In genomic region chr14:48896235-48896634, GRCm38 (mm10) we compare ENCODE assay signal across 17 mouse cellular contexts.
DNase-seq lines count a peak whose midpoint lies in the region; ATAC-seq and TF ChIP-seq lines count a peak whose summit lies in the region.
"Had no signal": no experiment of that assay in that cellular context is flagged by ENCODE, and none has a peak within 500 bp of the region (broad histone marks: within the 10 kb centered on the region; RNA-seq: fewer than 3 reads in every experiment).

No protein-coding gene starts in this region.

- no peak for TF ChIP-seq POLR2A in bone marrow macrophage, adult 2 months (IDR thresholded peaks at IDR 0.05; ENCODE audit: borderline replicate concordance, low read depth, low read length)

- H3K4me2 ChIP-seq in midbrain, embryonic 16.5 days (ENCODE audit: low read length), result no peak overlapping the region
- H3K4me2 ChIP-seq: heart, embryonic 13.5 days; liver, embryonic 11.5 days; lung, embryonic 15.5 days; midbrain, embryonic 13.5 days; neural tube, embryonic 12.5 days had no signal

- no peak for TF ChIP-seq CTCF in bone marrow macrophage, adult 2 months (IDR thresholded peaks at IDR 0.05; ENCODE audit: low read depth, low read length)

- intact Hi-C loops in heart, postnatal 36 days (cut with DNase I), result no loop called here

- H3K9me3 ChIP-seq in midbrain, embryonic 16.5 days (replicated peaks; ENCODE audit: control insufficient read depth, low read length, poor library complexity, severe bottlenecking), result peaks cover 3% of the 10 kb centered on the region; the same call in 1 of the 2 replicates
- H3K9me3 ChIP-seq: heart, embryonic 13.5 days; lung, embryonic 15.5 days; neural tube, embryonic 12.5 days had no signal

- H3K4me1 ChIP-seq in bone marrow macrophage, adult 2 months (ENCODE audit: control insufficient read depth, insufficient read depth, low read length), result peaks cover 32% of the 10 kb centered on the region
- H3K4me1 ChIP-seq in midbrain, embryonic 16.5 days (ENCODE audit: control insufficient read depth, insufficient read depth, low read length), result no peaks in the 10 kb centered on the region; the same call in 1 of the 2 replicates
- H3K4me1 ChIP-seq: heart, embryonic 13.5 days; hindbrain, embryonic 10.5 days; lung, embryonic 15.5 days; neural tube, embryonic 12.5 days had no signal

- H3K36me3 ChIP-seq in midbrain, embryonic 16.5 days (ENCODE audit: control insufficient read depth, insufficient read depth, low read length), result no peaks in the 10 kb centered on the region
- H3K36me3 ChIP-seq: heart, embryonic 13.5 days; hindbrain, embryonic 10.5 days; lung, embryonic 15.5 days; midbrain, embryonic 13.5 days; neural tube, embryonic 12.5 days had no signal

- no peak overlapping the region for H3K9ac ChIP-seq in midbrain, embryonic 16.5 days (ENCODE audit: low read depth, low read length)
- H3K9ac ChIP-seq: heart, embryonic 13.5 days; lung, embryonic 15.5 days; midbrain, embryonic 13.5 days; neural tube, embryonic 12.5 days had no signal

- H3K27ac ChIP-seq in bone marrow macrophage, adult 2 months (ENCODE audit: insufficient read depth, low read depth, low read length), result peak overlapping the region; percentile 72
- H3K27ac ChIP-seq in midbrain, embryonic 16.5 days (ENCODE audit: low read length), result no peak overlapping the region
- H3K27ac ChIP-seq: heart, embryonic 13.5 days; hindbrain, embryonic 10.5 days; lung, embryonic 15.5 days; midbrain, embryonic 13.5 days; neural tube, embryonic 12.5 days had no signal

- 0 out of 2 replicates have a peak overlapping the region, but pooled peaks have one; percentile 9 for H3K4me3 ChIP-seq in bone marrow macrophage, adult 2 months (ENCODE audit: insufficient read depth, low read length)
- no peak overlapping the region for H3K4me3 ChIP-seq in midbrain, embryonic 16.5 days (ENCODE audit: low read depth, low read length)
- H3K4me3 ChIP-seq: heart, embryonic 13.5 days; hindbrain, embryonic 10.5 days; lung, embryonic 15.5 days; midbrain, embryonic 13.5 days; neural tube, embryonic 12.5 days had no signal

- 90% methylated on average over 7 of the region's 7 CpGs for WGBS in midbrain, embryonic 16.5 days

- DNase-seq in heart, adult 9 months (ENCODE audit: low spot score in 2 of 2), result peak; percentile 8 to 20
- DNase-seq in heart, postnatal 36 days, result no peak
- peak; percentile 86 for DNase-seq in 416B (ENCODE audit: low read depth)
- DNase-seq in left cerebral cortex, adult 8-10 months (ENCODE audit: low spot score in 2 of 2), result no peak
- DNase-seq: cerebellum, adult 2 months; embryo, embryonic 11 days had no signal

- 0 out of 2 replicates have a peak, but pooled peaks cover 2% of the 10 kb centered on the region for H3K27me3 ChIP-seq in midbrain, embryonic 16.5 days (ENCODE audit: control insufficient read depth, insufficient read depth, low read depth, low read length)
- H3K27me3 ChIP-seq: neural tube, embryonic 12.5 days had no signal

- ATAC-seq in megakaryocyte progenitor cell, adult 5-6 weeks (replicated peaks; ENCODE audit: poor library complexity), result peak; percentile 97
- ATAC-seq in midbrain, embryonic 16.5 days, result no peak
- ATAC-seq: forebrain, embryonic 16.5 days; inflammation-experienced regulatory T-cells, adult 6 months; midbrain, embryonic 13.5 days had no signal

Comparison
In these comparisons a context has a peak if more than half of its experiments do, and no peak if none do; other contexts are left out.
1. DNase-seq: peak in heart, adult 9 months (2 of 2) and 416B (single experiment); none in heart, postnatal 36 days (0 of 2) and left cerebral cortex, adult 8-10 months (0 of 2).